Mouse (Mus musculus) MEL (cell line): Measurements from ENCODE around the gene Lrrc71.

Source experiments
- CHD2 ChIP-seq: IDR thresholded peaks from 2 replicates; pipeline ENCODE4 v1.6.1; 2011; ENCODE audit warnings: low read length, improper control_type of control experiment
- CTCF ChIP-seq, 3 experiments: IDR thresholded peaks in 2 of 3; conservative IDR thresholded peaks in 1 of 3; 2 replicates each; pipeline ENCODE4 v1.5.1; 2011 to 2012; ENCODE audit warnings: low read length in 3 of 3, low read depth in 2 of 3, mild to moderate bottlenecking in 2 of 3, improper control_type of control experiment in 1 of 3, inconsistent platforms in 1 of 3, mixed read lengths in 1 of 3, moderate library complexity in 1 of 3; ENCODE audit not compliant: control insufficient read depth in 1 of 3, insufficient read depth in 1 of 3, poor library complexity in 1 of 3, severe bottlenecking in 1 of 3
- GABPA ChIP-seq: IDR thresholded peaks from 2 replicates; pipeline ENCODE4 v1.6.1; 2012; ENCODE audit warnings: low read depth, mild to moderate bottlenecking, inconsistent platforms, low read length, improper control_type of control experiment, moderate library complexity
- KAT2A ChIP-seq: conservative IDR thresholded peaks from 2 replicates; pipeline ENCODE4 v1.6.1; 2012; ENCODE audit warnings: low read depth, low read length, improper control_type of control experiment, inconsistent platforms
- MAX ChIP-seq: IDR thresholded peaks from 2 replicates; pipeline ENCODE4 v1.6.1; 2011; ENCODE audit warnings: low read length, improper control_type of control experiment
- POLR2A ChIP-seq, 2 experiments: IDR thresholded peaks; 2 replicates each; pipeline ENCODE4 v1.6.1; 2011 to 2012; ENCODE audit warnings: low read length in 2 of 2, mild to moderate bottlenecking in 2 of 2, control low read depth in 1 of 2, improper control_type of control experiment in 1 of 2, low read depth in 1 of 2, moderate library complexity in 1 of 2; ENCODE audit not compliant: control insufficient read depth in 1 of 2, insufficient read depth in 1 of 2, poor library complexity in 1 of 2
- ZC3H11A ChIP-seq: IDR thresholded peaks from 2 replicates; pipeline ENCODE4 v1.6.1; 2012; ENCODE audit warnings: low read depth, mild to moderate bottlenecking, inconsistent platforms, low read length, improper control_type of control experiment
- ZMIZ1 ChIP-seq: IDR thresholded peaks from 2 replicates; pipeline ENCODE4 v1.6.1; 2012; ENCODE audit warnings: low read depth, mild to moderate bottlenecking, inconsistent platforms, low read length, improper control_type of control experiment, moderate library complexity

- TF ChIP-seq GABPA = no peak
- TF ChIP-seq CTCF (IDR thresholded peaks at IDR 0.05 in 2 of 3, conservative IDR thresholded peaks at IDR 0.05 in 1 of 3; ENCODE audit: control insufficient read depth in 1 of 3, insufficient read depth in 1 of 3, low read depth in 2 of 3, low read length in 3 of 3, poor library complexity in 1 of 3, severe bottlenecking in 1 of 3) = peak; percentile 79 to 98 (median 89)
- no peak for TF ChIP-seq CHD2
- no peak for TF ChIP-seq KAT2A
- no peak for TF ChIP-seq POLR2A (IDR thresholded peaks at IDR 0.05; ENCODE audit: control insufficient read depth in 1 of 2, insufficient read depth in 1 of 2, low read depth in 1 of 2, low read length in 2 of 2, poor library complexity in 1 of 2)
- TF ChIP-seq MAX = no peak
- peak; percentile 15; the same call in 1 of the 2 replicates for TF ChIP-seq ZC3H11A
- TF ChIP-seq ZMIZ1 = no peak
These were observed 20.4 kb upstream of the Lrrc71 start for GRCm38 (mm10) chr3:87768844-87769243.
